In genomic region chr8:93059185-93059584, GRCm38 (mm10) we compare ENCODE assay signal across 9 mouse cellular contexts. TPM values are rescaled to one million over a fixed set of nuclear protein-coding genes. Genes with fewer than 3 reads are reported as not detected.
DNase-seq lines count a peak whose midpoint lies in the region; ATAC-seq and TF ChIP-seq lines count a peak whose summit lies in the region.
"Had no signal": no experiment of that assay in that cellular context is flagged by ENCODE, and none has a peak within 500 bp of the region (broad histone marks: within the 10 kb centered on the region; RNA-seq: fewer than 3 reads in every experiment).

No protein-coding gene starts in this region.

- peak; percentile 51 for DNase-seq in liver
- peak; percentile 13 for DNase-seq in adrenal gland, adult 8-10 months
- DNase-seq in embryo, embryonic 11.5 days (ENCODE audit: low read depth, low spot score) = peak; percentile 31
- peak; percentile 74 for DNase-seq in kidney, postnatal 0 days (ENCODE audit: low spot score)
- DNase-seq in liver, postnatal 0 days = peak; percentile 78
- DNase-seq in right cerebral cortex, postnatal 36 days (ENCODE audit: low spot score in 2 of 2) = peak; percentile 8 to 18
- DNase-seq in thymus, postnatal 36 days = no peak

- no peak overlapping the region for H3K4me2 ChIP-seq in liver, embryonic 12.5 days
- H3K4me2 ChIP-seq in kidney, postnatal 0 days (ENCODE audit: low read length) = no peak overlapping the region
- no peak overlapping the region for H3K4me2 ChIP-seq in liver, postnatal 0 days (ENCODE audit: low read depth, low read length)
- H3K4me2 ChIP-seq: midbrain, embryonic 12.5 days had no signal

- ATAC-seq in liver, embryonic 12.5 days = no peak
- ATAC-seq in kidney, postnatal 0 days (replicated peaks; ENCODE audit: low FRiP score, low read depth) = no peak
- no peak for ATAC-seq in liver, postnatal 0 days

- H3K9me3 ChIP-seq in liver, embryonic 12.5 days (replicated peaks) = no peaks in the 10 kb centered on the region
- no peaks in the 10 kb centered on the region for H3K9me3 ChIP-seq in kidney, postnatal 0 days (replicated peaks; ENCODE audit: low read length)
- no peaks in the 10 kb centered on the region for H3K9me3 ChIP-seq in liver, postnatal 0 days (ENCODE audit: low read length)
- H3K9me3 ChIP-seq: midbrain, embryonic 12.5 days had no signal

- no peaks in the 10 kb centered on the region for H3K36me3 ChIP-seq in liver, embryonic 12.5 days
- H3K36me3 ChIP-seq in kidney, postnatal 0 days (ENCODE audit: insufficient read depth, low read length) = no peaks in the 10 kb centered on the region
- H3K36me3 ChIP-seq in liver, postnatal 0 days (replicated peaks; ENCODE audit: insufficient read depth, low read length) = no peaks in the 10 kb centered on the region
- H3K36me3 ChIP-seq: midbrain, embryonic 12.5 days had no signal

- TF ChIP-seq CTCF in kidney, postnatal 0 days (IDR thresholded peaks at IDR 0.05; ENCODE audit: low read depth) = peak; percentile 90
- peak; percentile 78 for TF ChIP-seq CTCF in liver, postnatal 0 days (IDR thresholded peaks at IDR 0.05; ENCODE audit: low read depth)

- 19% methylated on average over 2 of the region's 2 CpGs for WGBS in liver, embryonic 12.5 days (ENCODE audit: insufficient replicate concordance)
- 7% methylated on average over 2 of the region's 2 CpGs for WGBS in kidney, postnatal 0 days
- 9% methylated on average over 2 of the region's 2 CpGs for WGBS in liver, postnatal 0 days (ENCODE audit: insufficient replicate concordance)

- H3K4me3 ChIP-seq in liver, embryonic 12.5 days = no peak overlapping the region
- H3K4me3 ChIP-seq in kidney, postnatal 0 days (replicated peaks; ENCODE audit: low read depth, low read length) = no peak overlapping the region
- no peak overlapping the region for H3K4me3 ChIP-seq in liver, postnatal 0 days (ENCODE audit: low read depth, low read length)
- H3K4me3 ChIP-seq: midbrain, embryonic 12.5 days had no signal

- no peak for TF ChIP-seq EP300 in liver, postnatal 0 days (IDR thresholded peaks at IDR 0.05; ENCODE audit: low read depth)

- no peaks in the 10 kb centered on the region for H3K27me3 ChIP-seq in liver, embryonic 12.5 days (replicated peaks)
- H3K27me3 ChIP-seq in kidney, postnatal 0 days (ENCODE audit: insufficient read depth, low read length) = no peaks in the 10 kb centered on the region
- no peaks in the 10 kb centered on the region for H3K27me3 ChIP-seq in liver, postnatal 0 days (ENCODE audit: insufficient read depth, low read length)
- H3K27me3 ChIP-seq: midbrain, embryonic 12.5 days had no signal

- no peak overlapping the region for H3K9ac ChIP-seq in liver, embryonic 12.5 days
- H3K9ac ChIP-seq in kidney, postnatal 0 days (ENCODE audit: low read depth, low read length) = no peak overlapping the region
- no peak overlapping the region for H3K9ac ChIP-seq in liver, postnatal 0 days (replicated peaks)
- H3K9ac ChIP-seq: midbrain, embryonic 12.5 days had no signal

- no peak overlapping the region for H3K27ac ChIP-seq in liver, embryonic 12.5 days
- H3K27ac ChIP-seq in kidney, postnatal 0 days = no peak overlapping the region
- no peak overlapping the region for H3K27ac ChIP-seq in liver, postnatal 0 days (ENCODE audit: low read depth)
- H3K27ac ChIP-seq: midbrain, embryonic 12.5 days had no signal

- H3K4me1 ChIP-seq in liver, embryonic 12.5 days = no peaks in the 10 kb centered on the region
- H3K4me1 ChIP-seq in kidney, postnatal 0 days (replicated peaks; ENCODE audit: insufficient read depth, low read length) = no peaks in the 10 kb centered on the region
- H3K4me1 ChIP-seq in liver, postnatal 0 days (ENCODE audit: insufficient read depth) = no peaks in the 10 kb centered on the region; the same call in 1 of the 2 replicates
- H3K4me1 ChIP-seq: midbrain, embryonic 12.5 days had no signal

RNA-seq across cellular contexts. Expression of gene Ces1a, which starts 11.2 kb away (rescaled TPM):
- polyA plus RNA-seq in liver, embryonic 12.5 days (2016; fragmentation: Nextera tagmentation; extraction: Ambion mirVana) = not detected in 2 replicates
- not detected for total RNA-seq in adrenal gland, adult 8-10 months (2022)
- polyA plus RNA-seq in kidney, postnatal 0 days (2015; fragmentation: Nextera tagmentation; extraction: Ambion mirVana) = not detected in 2 replicates
- not detected in 2 replicates for polyA plus RNA-seq in liver, postnatal 0 days (2015; fragmentation: Nextera tagmentation; extraction: Ambion mirVana)
- polyA plus RNA-seq: midbrain, embryonic 12.5 days had no signal

RNA-seq across cellular contexts. Expression of gene Ces1b, which starts 20.6 kb away (rescaled TPM):
- not detected in 2 replicates for polyA plus RNA-seq in liver, embryonic 12.5 days (2016; fragmentation: Nextera tagmentation; extraction: Ambion mirVana)
- not detected for total RNA-seq in adrenal gland, adult 8-10 months (2022)
- not detected in 2 replicates for polyA plus RNA-seq in kidney, postnatal 0 days (2015; fragmentation: Nextera tagmentation; extraction: Ambion mirVana)
- polyA plus RNA-seq in liver, postnatal 0 days (2015; fragmentation: Nextera tagmentation; extraction: Ambion mirVana) = 1.0 and 1.2 TPM in 2 replicates
- polyA plus RNA-seq: midbrain, embryonic 12.5 days had no signal

Comparison
In these comparisons a context has a peak if more than half of its experiments do, and no peak if none do; other contexts are left out.
1. DNase-seq: peak in liver (single experiment), adrenal gland, adult 8-10 months (single experiment), embryo, embryonic 11.5 days (single experiment), kidney, postnatal 0 days (single experiment), liver, postnatal 0 days (single experiment) and right cerebral cortex, postnatal 36 days (2 of 2); none in thymus, postnatal 36 days (0 of 2).